Mouse (Mus musculus) hindbrain, embryonic 13.5 days (tissue): ENCODE results near the gene Dusp16. TPM values are rescaled to one million over a fixed set of nuclear protein-coding genes. Genes with fewer than 3 reads are reported as not detected.

Experiments used
- ATAC-seq: fragments of 200-750 bp; cut with Nextera tagmentation; 2 replicates; pipeline ENCODE4 v1.8.0; 2017; ENCODE audit warnings: moderate TSS enrichment; ENCODE audit not compliant: low FRiP score
- H3K27ac ChIP-seq: fragments of 300-500 bp; sonication (generic); 2 replicates; pipeline ENCODE4 v1.5.1; 2015; ENCODE audit warnings: inconsistent platforms, mild to moderate bottlenecking, moderate library complexity
- H3K27me3 ChIP-seq: fragments of 300-500 bp; sonication (generic); 2 replicates; pipeline ENCODE4 v1.6.1; 2015; ENCODE audit warnings: mild to moderate bottlenecking, inconsistent platforms
- H3K36me3 ChIP-seq: fragments of 300-500 bp; sonication (generic); 2 replicates; pipeline ENCODE4 v1.6.1; 2015; ENCODE audit warnings: mild to moderate bottlenecking, inconsistent platforms
- H3K4me1 ChIP-seq: fragments of 300-500 bp; sonication (generic); replicated peaks from 2 replicates; pipeline ENCODE4 v1.6.1; 2015; ENCODE audit warnings: inconsistent platforms
- H3K4me2 ChIP-seq: fragments of 300-500 bp; sonication (generic); 2 replicates; pipeline ENCODE4 v1.6.1; 2015; ENCODE audit warnings: inconsistent platforms, mild to moderate bottlenecking, moderate library complexity
- H3K4me3 ChIP-seq: fragments of 300-500 bp; sonication (generic); 2 replicates; pipeline ENCODE4 v1.5.1; 2015; ENCODE audit warnings: mild to moderate bottlenecking, inconsistent platforms
- H3K9ac ChIP-seq: fragments of 300-500 bp; sonication (generic); 2 replicates; pipeline ENCODE4 v1.6.1; 2015; ENCODE audit warnings: mild to moderate bottlenecking, inconsistent platforms
- H3K9me3 ChIP-seq: fragments of 300-500 bp; sonication (generic); 2 replicates; pipeline ENCODE4 v1.6.1; 2016; ENCODE audit warnings: inconsistent platforms
- WGBS: fragments of 180-500 bp; shearing (Covaris S2); methylation state at CpG from one replicate; pipeline ENCODE4 v1.1.7; 2015; 5-methylcytosine and 5-hydroxymethylcytosine counted together
- polyA plus RNA-seq: library from polyadenylated mRNA; unstranded; fragments of >200 nt; fragmentation: Nextera tagmentation; extraction: Ambion mirVana; gene quantifications from 2 replicates; pipeline ENCODE4 v1.2.1, GENCODE M21; 2015

Gene Dusp16
- polyA plus RNA-seq, 1 experiment from 2014 or later: 5.7 TPM

DNA sequence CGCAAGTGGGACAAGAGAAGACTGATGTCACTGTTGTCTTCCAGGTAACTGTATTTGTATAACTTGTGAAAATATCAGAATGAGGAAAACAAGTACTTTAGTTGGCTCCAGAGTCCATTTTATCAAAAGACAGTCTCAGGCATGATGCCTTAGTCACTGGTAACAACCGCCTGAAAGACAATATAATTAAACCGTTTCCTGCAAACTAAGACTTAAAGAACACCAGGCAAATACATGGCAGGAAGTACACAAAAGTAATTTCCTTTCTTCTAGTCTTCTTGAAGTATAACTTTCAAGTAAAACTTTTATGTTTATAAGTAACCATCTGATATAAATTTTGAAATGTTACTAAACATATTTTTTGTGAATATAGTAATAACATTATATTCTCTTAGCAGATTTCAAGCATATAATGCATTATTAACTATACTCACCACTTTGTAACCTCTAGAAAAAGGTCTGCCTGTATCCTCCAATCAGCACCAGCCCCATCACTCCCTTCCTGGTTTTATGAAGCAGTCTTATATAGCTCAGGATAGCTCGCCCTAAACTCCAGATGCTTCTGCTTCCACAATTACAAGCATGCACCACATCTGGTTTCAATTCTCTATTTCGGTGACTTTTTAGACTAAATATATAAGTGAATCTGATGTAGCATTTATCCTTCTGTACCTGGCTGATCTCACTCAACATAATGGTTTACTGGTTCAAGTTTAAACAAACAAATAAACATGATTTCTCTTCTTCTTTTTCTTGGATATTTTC is 40.4 kb downstream of the Dusp16 start:
- Histone ChIP-seq H3K27ac (no peak overlapping the region), H3K9me3 (no peaks in the 10 kb centered on the region), H3K4me3 (no peak overlapping the region), H3K27me3 (no peaks in the 10 kb centered on the region), H3K4me2 (no peak overlapping the region), H3K9ac (no peak overlapping the region), H3K36me3 (no peaks in the 10 kb centered on the region; the same call in 1 of the 2 replicates), H3K4me1 (no peaks in the 10 kb centered on the region)
- WGBS: 93% methylated on average over 5 of the region's 5 CpGs
- ATAC-seq: no peak

DNA sequence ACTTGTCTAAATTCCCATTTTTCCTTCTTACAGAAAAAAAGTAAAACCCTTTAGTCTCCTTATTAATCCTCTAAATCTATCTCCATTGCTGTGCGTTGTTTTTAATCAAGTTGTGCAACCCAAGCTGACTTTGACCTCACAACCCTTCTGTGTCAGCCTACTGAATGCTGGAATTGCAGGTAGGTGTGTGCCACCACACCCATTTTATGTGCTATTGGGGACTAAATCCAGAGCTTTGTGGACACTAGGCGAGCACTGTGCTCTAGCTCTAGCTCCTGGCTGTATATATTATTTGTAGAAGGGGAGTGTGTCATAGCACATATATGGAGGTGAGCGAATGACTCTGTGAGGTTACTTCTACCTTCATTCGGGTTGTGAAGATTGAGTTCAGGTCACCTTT is 41.3 kb downstream of the Dusp16 start:
- Histone ChIP-seq H3K4me3 (no peak overlapping the region), H3K36me3 (no peaks in the 10 kb centered on the region; the same call in 1 of the 2 replicates), H3K9ac (no peak overlapping the region), H3K9me3 (no peaks in the 10 kb centered on the region), H3K27ac (no peak overlapping the region), H3K27me3 (no peaks in the 10 kb centered on the region), H3K4me2 (no peak overlapping the region), H3K4me1 (no peaks in the 10 kb centered on the region)
- 97% methylated on average over 4 of the region's 4 CpGs for WGBS
- no peak for ATAC-seq

DNA sequence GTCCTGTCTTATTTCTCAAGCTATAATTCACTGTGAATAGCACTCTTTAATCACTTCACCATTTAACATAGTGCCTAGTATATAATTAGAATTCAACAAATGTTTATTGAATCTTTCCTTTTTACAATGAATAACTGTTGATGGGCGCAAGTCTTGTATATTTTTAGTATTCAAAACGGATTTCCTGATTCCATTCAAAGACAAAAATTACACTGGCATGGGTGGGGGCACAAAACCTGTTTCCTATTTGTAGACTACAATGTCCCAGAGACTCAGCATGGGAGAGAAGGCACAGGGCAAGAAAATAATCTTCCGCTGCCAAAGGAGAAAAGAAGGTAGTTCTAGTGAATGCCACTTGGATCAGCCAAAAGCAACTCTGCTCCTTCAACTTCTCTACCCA is 44.3 kb downstream of the Dusp16 start:
- no peaks in the 10 kb centered on the region for H3K4me1 ChIP-seq
- no peak overlapping the region for H3K27ac ChIP-seq
- H3K36me3 ChIP-seq: no peaks in the 10 kb centered on the region
- H3K4me2 ChIP-seq: no peak overlapping the region
- H3K4me3 ChIP-seq: no peak overlapping the region
- no peaks in the 10 kb centered on the region for H3K9me3 ChIP-seq
- H3K27me3 ChIP-seq: no peaks in the 10 kb centered on the region
- H3K9ac ChIP-seq: no peak overlapping the region
- ATAC-seq: no peak
- WGBS: 89% methylated on average over 3 of the region's 3 CpGs

GRCm38 (mm10) chr6:134745876-134746275 is 46.5 kb downstream of the Dusp16 start:
- Histone ChIP-seq H3K4me1 (no peaks in the 10 kb centered on the region), H3K27ac (no peak overlapping the region), H3K9me3 (no peaks in the 10 kb centered on the region), H3K9ac (no peak overlapping the region), H3K4me2 (no peak overlapping the region), H3K27me3 (no peaks in the 10 kb centered on the region), H3K36me3 (no peaks in the 10 kb centered on the region), H3K4me3 (no peak overlapping the region)
- WGBS: 96% methylated on average over 7 of the region's 7 CpGs
- no peak for ATAC-seq

DNA sequence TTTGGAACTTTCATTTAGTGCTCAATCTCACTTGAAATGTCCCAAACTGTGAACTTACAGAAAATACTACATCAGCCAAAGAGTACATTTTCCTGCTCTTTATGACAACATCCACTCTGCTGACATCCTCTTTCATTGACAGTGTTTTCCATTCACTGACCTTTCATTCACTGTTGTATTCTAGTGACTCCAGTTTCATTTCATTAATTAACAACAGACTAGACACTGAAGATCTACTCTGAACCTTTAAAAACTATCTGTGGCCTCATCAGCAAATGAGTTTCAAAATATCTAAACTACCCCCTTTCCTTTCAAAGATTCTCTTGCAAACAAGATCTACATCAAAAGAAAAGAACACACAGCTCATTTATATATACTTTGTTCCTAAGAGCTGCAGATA is 48.9 kb downstream of the Dusp16 start:
- Histone ChIP-seq H3K36me3 (peaks cover 4% of the 10 kb centered on the region), H3K27me3 (no peaks in the 10 kb centered on the region), H3K4me3 (no peak overlapping the region), H3K9me3 (no peaks in the 10 kb centered on the region), H3K9ac (no peak overlapping the region), H3K27ac (no peak overlapping the region), H3K4me1 (no peaks in the 10 kb centered on the region), H3K4me2 (no peak overlapping the region)
- ATAC-seq: no peak

GRCm38 (mm10) chr6:134736853-134737252 is 55.6 kb downstream of the Dusp16 start:
- Histone ChIP-seq H3K27me3 (no peaks in the 10 kb centered on the region), H3K4me3 (no peak overlapping the region), H3K36me3 (peaks cover 9% of the 10 kb centered on the region), H3K9me3 (no peaks in the 10 kb centered on the region), H3K4me2 (no peak overlapping the region), H3K9ac (no peak overlapping the region), H3K4me1 (peaks cover 6% of the 10 kb centered on the region; the same call in 1 of the 2 replicates), H3K27ac (no peak overlapping the region)
- no peak for ATAC-seq
- 98% methylated on average over 3 of the region's 3 CpGs for WGBS

GRCm38 (mm10) chr6:134733800-134734221 is 58.6 kb downstream of the Dusp16 start:
- 0 out of 2 replicates have a peak, but pooled peaks have one; percentile 54 for ATAC-seq
- Histone ChIP-seq H3K4me3 (no peak overlapping the region), H3K4me1 (peaks cover 6% of the 10 kb centered on the region; the same call in 1 of the 2 replicates), H3K27ac (0 out of 2 replicates have a peak overlapping the region, but pooled peaks have one; percentile 23), H3K9ac (no peak overlapping the region), H3K27me3 (no peaks in the 10 kb centered on the region), H3K36me3 (peaks cover 8% of the 10 kb centered on the region), H3K4me2 (no peak overlapping the region), H3K9me3 (no peaks in the 10 kb centered on the region)
- 58% methylated on average over 5 of the region's 5 CpGs for WGBS

GRCm38 (mm10) chr6:134732813-134733212 is 59.6 kb downstream of the Dusp16 start:
- Histone ChIP-seq H3K9me3 (no peaks in the 10 kb centered on the region), H3K4me3 (no peak overlapping the region), H3K4me1 (peaks cover 6% of the 10 kb centered on the region; the same call in 1 of the 2 replicates), H3K27ac (no peak overlapping the region), H3K27me3 (no peaks in the 10 kb centered on the region), H3K36me3 (0 out of 2 replicates have a peak, but pooled peaks cover under 1% of the 10 kb centered on the region), H3K9ac (no peak overlapping the region), H3K4me2 (no peak overlapping the region)
- WGBS: 94% methylated on average over 8 of the region's 8 CpGs
- no peak for ATAC-seq

GRCm38 (mm10) chr6:134730978-134731377 is 61.4 kb downstream of the Dusp16 start:
- no peak overlapping the region for H3K9ac ChIP-seq
- ATAC-seq: no peak
- H3K4me2 ChIP-seq: no peak overlapping the region
- no peak overlapping the region for H3K27ac ChIP-seq
- H3K36me3 ChIP-seq: no peaks in the 10 kb centered on the region
- no peak overlapping the region for H3K4me3 ChIP-seq
- no peaks in the 10 kb centered on the region for H3K9me3 ChIP-seq
- H3K4me1 ChIP-seq: peaks cover 6% of the 10 kb centered on the region; the same call in 1 of the 2 replicates
- WGBS: 88% methylated on average over 3 of the region's 3 CpGs
- no peaks in the 10 kb centered on the region for H3K27me3 ChIP-seq

DNA sequence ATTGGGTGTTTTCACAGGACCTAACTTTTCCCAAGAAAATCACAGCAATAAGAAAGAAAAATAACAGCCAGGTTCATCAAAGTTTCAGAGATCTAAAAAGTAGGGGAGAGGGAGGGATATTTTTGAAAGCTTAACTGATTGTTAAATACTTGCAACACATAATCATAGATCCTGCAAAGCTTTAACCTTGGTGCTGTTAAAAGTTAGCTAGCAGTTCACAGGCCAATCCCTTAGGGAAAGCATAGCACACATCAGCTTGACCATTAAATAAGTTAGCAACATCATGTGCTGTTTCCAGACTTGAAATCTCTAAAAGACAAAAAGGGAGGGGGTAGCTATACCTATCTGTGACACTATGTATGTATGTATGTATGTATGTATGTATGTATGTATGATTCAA is 67.0 kb downstream of the Dusp16 start:
- Histone ChIP-seq H3K27ac (no peak overlapping the region), H3K9me3 (no peaks in the 10 kb centered on the region), H3K4me2 (no peak overlapping the region), H3K4me1 (0 out of 2 replicates have a peak, but pooled peaks cover 2% of the 10 kb centered on the region), H3K4me3 (no peak overlapping the region), H3K27me3 (no peaks in the 10 kb centered on the region), H3K36me3 (no peaks in the 10 kb centered on the region), H3K9ac (no peak overlapping the region)
- no peak for ATAC-seq

- 91% methylated on average over 9 of the region's 9 CpGs for WGBS
- Histone ChIP-seq H3K27ac (no peak overlapping the region), H3K9me3 (no peaks in the 10 kb centered on the region), H3K9ac (no peak overlapping the region; the same call in 1 of the 2 replicates), H3K27me3 (no peaks in the 10 kb centered on the region), H3K4me3 (no peak overlapping the region), H3K36me3 (no peaks in the 10 kb centered on the region), H3K4me2 (no peak overlapping the region), H3K4me1 (0 out of 2 replicates have a peak, but pooled peaks cover 2% of the 10 kb centered on the region)
- no peak for ATAC-seq
These were observed 68.4 kb downstream of the Dusp16 start for GRCm38 (mm10) chr6:134723833-134724553.

- Histone ChIP-seq H3K27ac (no peak overlapping the region), H3K4me2 (no peak overlapping the region), H3K36me3 (peaks cover 6% of the 10 kb centered on the region), H3K9ac (no peak overlapping the region), H3K27me3 (no peaks in the 10 kb centered on the region), H3K4me1 (0 out of 2 replicates have a peak, but pooled peaks cover 2% of the 10 kb centered on the region), H3K9me3 (no peaks in the 10 kb centered on the region), H3K4me3 (no peak overlapping the region)
- no peak for ATAC-seq
- WGBS: 93% methylated on average over 7 of the region's 7 CpGs
These were observed 69.1 kb downstream of the Dusp16 start for GRCm38 (mm10) chr6:134723326-134723725.
